In genomic region chr11:75608776-75609175, GRCm38 (mm10) we compare ENCODE assay signal across 21 mouse cellular contexts.
"Had no signal": no experiment of that assay in that cellular context is flagged by ENCODE, and none has a peak within 500 bp of the region (broad histone marks: within the 10 kb centered on the region; RNA-seq: fewer than 3 reads in every experiment).

No protein-coding gene starts in this region.

- H3K4me3 ChIP-seq: limb, embryonic 10.5 days; limb, embryonic 13.5 days; midbrain, embryonic 12.5 days; midbrain, embryonic 15.5 days; neural tube, embryonic 12.5 days; neural tube, embryonic 15.5 days had no signal

- DNase-seq: liver, postnatal 0 days; lung, embryonic 14.5 days; right cerebral cortex, adult 18-20 months; right cerebral cortex, postnatal 14 days; right cerebral cortex, postnatal 4 days; thymus, adult 2 months; thymus, postnatal 14 days; thymus, postnatal 4 days had no signal

- H3K4me2 ChIP-seq: limb, embryonic 13.5 days; liver, embryonic 11.5 days; lung, embryonic 14.5 days; midbrain, embryonic 12.5 days; midbrain, embryonic 15.5 days; neural tube, embryonic 12.5 days; neural tube, embryonic 15.5 days had no signal

- ATAC-seq: hindbrain, embryonic 16.5 days; liver, postnatal 0 days; lung, postnatal 0 days; midbrain, embryonic 15.5 days had no signal

- H3K27ac ChIP-seq: kidney, postnatal 0 days; limb, embryonic 10.5 days; limb, embryonic 13.5 days; liver, embryonic 14.5 days; macrophage; midbrain, embryonic 12.5 days; midbrain, embryonic 15.5 days; neural tube, embryonic 12.5 days; neural tube, embryonic 15.5 days; stomach, postnatal 0 days had no signal

- H3K27me3 ChIP-seq: limb, embryonic 13.5 days; midbrain, embryonic 12.5 days; midbrain, embryonic 15.5 days; neural tube, embryonic 12.5 days; neural tube, embryonic 15.5 days had no signal

- H3K9ac ChIP-seq: limb, embryonic 13.5 days; liver, embryonic 14.5 days; liver, postnatal 0 days; lung, embryonic 14.5 days; midbrain, embryonic 12.5 days; midbrain, embryonic 15.5 days; neural tube, embryonic 12.5 days; neural tube, embryonic 15.5 days had no signal

- H3K4me1 ChIP-seq: limb, embryonic 10.5 days; limb, embryonic 13.5 days; midbrain, embryonic 12.5 days; midbrain, embryonic 15.5 days; neural tube, embryonic 12.5 days; neural tube, embryonic 15.5 days had no signal

- H3K9me3 ChIP-seq: limb, embryonic 10.5 days; limb, embryonic 13.5 days; midbrain, embryonic 12.5 days; midbrain, embryonic 15.5 days; neural tube, embryonic 12.5 days; neural tube, embryonic 15.5 days had no signal
